Mouse (Mus musculus): ENCODE measurements around the gene Rbm18.

DNA sequence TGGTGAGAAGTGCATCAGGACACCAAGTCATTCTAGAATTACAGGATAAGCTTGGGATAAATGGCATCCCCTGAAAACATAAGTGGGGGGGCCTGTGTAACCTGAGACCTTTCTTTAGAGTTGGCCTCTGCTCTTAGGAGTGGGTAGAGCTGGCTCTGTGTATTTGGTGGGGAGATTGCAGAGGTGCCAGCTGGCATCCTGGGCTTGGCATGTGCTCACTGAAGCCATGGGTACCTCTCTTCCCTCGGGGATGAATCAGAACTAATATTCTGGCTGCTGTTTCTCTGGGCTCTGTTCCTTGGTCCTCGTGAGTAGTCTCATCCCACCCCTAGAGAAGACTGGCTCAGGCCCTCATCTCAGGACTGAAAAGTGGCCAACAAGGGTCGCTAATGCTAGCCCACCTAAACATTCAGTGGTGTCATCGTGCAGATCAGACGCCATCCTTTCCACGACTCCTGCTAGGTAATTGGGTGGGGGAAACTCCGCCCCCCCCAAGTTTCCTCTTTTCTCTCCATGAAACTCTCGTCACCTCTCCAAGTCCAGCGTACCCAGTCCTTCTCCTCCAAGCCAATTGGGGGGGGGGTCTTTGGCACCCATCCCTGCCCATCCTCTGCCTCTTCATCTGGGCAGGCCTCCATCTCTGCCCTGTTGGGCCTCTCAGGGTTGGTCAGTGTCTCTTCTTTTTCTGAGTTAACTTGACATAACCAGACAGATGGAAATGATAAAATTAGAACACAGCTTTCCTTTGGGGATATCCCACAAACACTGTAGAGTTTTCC is 53.6 kb downstream of the Rbm18 start:
- TF ChIP-seq CTCF (IDR thresholded peaks at IDR 0.05; ENCODE audit: low read depth, low read length) (no peak), EP300 (IDR thresholded peaks at IDR 0.05; ENCODE audit: insufficient read depth, low read depth, low read length) (no peak)

All from ES-Bruce4 (cell line).